Mouse (Mus musculus) MEL (cell line): ENCODE measurements around the gene Ankrd28. TPM values are rescaled to one million over a fixed set of nuclear protein-coding genes. Genes with fewer than 3 reads are reported as not detected.

ENCODE experiments used
- DNase-seq: peaks from one replicate; pipeline ENCODE4 v3.0.0; 2011; ENCODE audit warnings: low read depth, low spot score
- H3K27ac ChIP-seq: 2 replicates; pipeline ENCODE4 v1.5.1; 2012; ENCODE audit warnings: low read depth, mild to moderate bottlenecking, control low read depth, low read length, moderate library complexity; ENCODE audit not compliant: control insufficient read depth
- H3K27me3 ChIP-seq, 2 experiments: fragments of 150-350 bp in 1 of 2; sonication (generic) in 1 of 2; 2 replicates each; pipeline ENCODE4 v1.6.1; 2012; ENCODE audit warnings: low read length in 2 of 2, mild to moderate bottlenecking in 2 of 2, improper control_type of control experiment in 1 of 2, moderate library complexity in 1 of 2; ENCODE audit not compliant: insufficient read depth in 2 of 2, control insufficient read depth in 1 of 2
- H3K36me3 ChIP-seq, 2 experiments: 2 replicates each; pipeline ENCODE4 v1.6.1; 2012 to 2014; ENCODE audit warnings: low read length in 2 of 2, improper control_type of control experiment in 1 of 2, inconsistent platforms in 1 of 2, mild to moderate bottlenecking in 1 of 2; ENCODE audit not compliant: insufficient read depth in 2 of 2, control insufficient read depth in 1 of 2
- H3K4me1 ChIP-seq, 2 experiments: fragments of 150-350 bp in 1 of 2; sonication (generic) in 1 of 2; 2 replicates each; pipeline ENCODE4 v1.6.1; 2012; ENCODE audit warnings: low read length in 2 of 2, improper control_type of control experiment in 1 of 2, mild to moderate bottlenecking in 1 of 2; ENCODE audit not compliant: insufficient read depth in 2 of 2, control insufficient read depth in 1 of 2
- H3K4me3 ChIP-seq, 2 experiments: fragments of 150-350 bp in 1 of 2; sonication (generic) in 1 of 2; 2 replicates each; pipeline ENCODE4 v1.5.1; 2012; ENCODE audit warnings: low read depth in 2 of 2, low read length in 2 of 2, mild to moderate bottlenecking in 2 of 2, moderate library complexity in 2 of 2, control low read depth in 1 of 2, improper control_type of control experiment in 1 of 2; ENCODE audit not compliant: control insufficient read depth in 1 of 2, insufficient read depth in 1 of 2
- H3K79me2 ChIP-seq: 2 replicates; pipeline ENCODE4 v1.6.1; 2012; ENCODE audit warnings: mild to moderate bottlenecking, low read length, moderate library complexity; ENCODE audit not compliant: control insufficient read depth, poor library complexity, insufficient read depth
- H3K9ac ChIP-seq: 2 replicates; pipeline ENCODE4 v1.6.1; 2012; ENCODE audit warnings: low read depth, mild to moderate bottlenecking, control low read depth, low read length, moderate library complexity; ENCODE audit not compliant: control insufficient read depth, poor library complexity, severe bottlenecking
- H3K9me3 ChIP-seq: fragments of 150-350 bp; sonication (generic); replicated peaks from 2 replicates; pipeline ENCODE4 v1.6.1; 2012; ENCODE audit warnings: mild to moderate bottlenecking, low read length, improper control_type of control experiment, moderate library complexity; ENCODE audit not compliant: insufficient read depth
- CHD1 ChIP-seq: IDR thresholded peaks from 2 replicates; pipeline ENCODE4 v1.6.1; 2012; ENCODE audit warnings: low read depth, mild to moderate bottlenecking, inconsistent platforms, low read length, improper control_type of control experiment
- CHD2 ChIP-seq: IDR thresholded peaks from 2 replicates; pipeline ENCODE4 v1.6.1; 2011; ENCODE audit warnings: low read length, improper control_type of control experiment
- E2F4 ChIP-seq: IDR thresholded peaks from 2 replicates; pipeline ENCODE4 v1.6.1; 2011; ENCODE audit warnings: low read depth, low read length, improper control_type of control experiment, borderline replicate concordance
- EP300 ChIP-seq, 2 experiments: IDR thresholded peaks; 2 replicates each; pipeline ENCODE4 v1.6.1; 2011; ENCODE audit warnings: improper control_type of control experiment in 2 of 2, low read length in 2 of 2, low read depth in 1 of 2, mild to moderate bottlenecking in 1 of 2
- ETS1 ChIP-seq: IDR thresholded peaks from 2 replicates; pipeline ENCODE4 v1.6.1; 2012; ENCODE audit warnings: low read depth, mild to moderate bottlenecking, inconsistent platforms, low read length, improper control_type of control experiment, moderate library complexity
- GABPA ChIP-seq: IDR thresholded peaks from 2 replicates; pipeline ENCODE4 v1.6.1; 2012; ENCODE audit warnings: low read depth, mild to moderate bottlenecking, inconsistent platforms, low read length, improper control_type of control experiment, moderate library complexity
- HCFC1 ChIP-seq: IDR thresholded peaks from 2 replicates; pipeline ENCODE4 v1.6.1; 2012; ENCODE audit warnings: low read depth, mild to moderate bottlenecking, inconsistent platforms, low read length, improper control_type of control experiment, moderate library complexity
- MAZ ChIP-seq: IDR thresholded peaks from 2 replicates; pipeline ENCODE4 v1.6.1; 2012; ENCODE audit warnings: low read depth, mild to moderate bottlenecking, inconsistent platforms, low read length, improper control_type of control experiment
- MEF2A ChIP-seq: IDR thresholded peaks from 2 replicates; pipeline ENCODE4 v1.6.1; 2014; ENCODE audit warnings: low read depth, mild to moderate bottlenecking, inconsistent platforms, low read length, improper control_type of control experiment; ENCODE audit not compliant: poor library complexity, insufficient replicate concordance, severe bottlenecking; ENCODE audit errors: extremely low read depth
- MXI1 ChIP-seq: IDR thresholded peaks from 2 replicates; pipeline ENCODE4 v1.6.1; 2011; ENCODE audit warnings: mild to moderate bottlenecking, low read depth, low read length, improper control_type of control experiment
- MYC ChIP-seq: IDR thresholded peaks from 2 replicates; pipeline ENCODE4 v1.6.1; 2011; ENCODE audit warnings: low read depth, mild to moderate bottlenecking, low read length, improper control_type of control experiment, moderate library complexity
- NELFE ChIP-seq: IDR thresholded peaks from 2 replicates; pipeline ENCODE4 v1.6.1; 2011; ENCODE audit warnings: low read depth, low read length, improper control_type of control experiment
- NRF1 ChIP-seq: IDR thresholded peaks from 2 replicates; pipeline ENCODE4 v1.6.1; 2014; ENCODE audit warnings: low read depth, mild to moderate bottlenecking, inconsistent platforms, low read length, improper control_type of control experiment, moderate library complexity; ENCODE audit not compliant: poor library complexity, insufficient read depth, severe bottlenecking
- POLR2AphosphoS2 ChIP-seq: IDR thresholded peaks from 2 replicates; pipeline ENCODE4 v1.6.1; 2011; ENCODE audit warnings: low read length, improper control_type of control experiment
- SIN3A ChIP-seq: IDR thresholded peaks from 2 replicates; pipeline ENCODE4 v1.6.1; 2012; ENCODE audit warnings: low read length, improper control_type of control experiment, inconsistent platforms
- TAL1 ChIP-seq: IDR thresholded peaks from 2 replicates; pipeline ENCODE4 v1.6.1; 2012; ENCODE audit warnings: mild to moderate bottlenecking, inconsistent platforms, low read length, moderate library complexity, mixed read lengths
- TBP ChIP-seq: IDR thresholded peaks from 2 replicates; pipeline ENCODE4 v1.8.0; 2011; ENCODE audit warnings: low read depth, low read length, improper control_type of control experiment
- TCF12 ChIP-seq: IDR thresholded peaks from 2 replicates; pipeline ENCODE4 v1.6.1; 2014; ENCODE audit warnings: low read depth, mild to moderate bottlenecking, inconsistent platforms, low read length, improper control_type of control experiment, moderate library complexity
- UBTF ChIP-seq: IDR thresholded peaks from 2 replicates; pipeline ENCODE4 v1.6.1; 2012; ENCODE audit warnings: low read depth, mild to moderate bottlenecking, inconsistent platforms, low read length, improper control_type of control experiment, moderate library complexity, borderline replicate concordance; ENCODE audit not compliant: insufficient read depth
- USF2 ChIP-seq, 2 experiments: IDR thresholded peaks; 2 replicates each; pipeline ENCODE4 v1.6.1; 2011 to 2012; ENCODE audit warnings: improper control_type of control experiment in 2 of 2, low read length in 2 of 2, borderline replicate concordance in 1 of 2, inconsistent platforms in 1 of 2, low read depth in 1 of 2, mild to moderate bottlenecking in 1 of 2; ENCODE audit not compliant: insufficient read depth in 1 of 2
- ZC3H11A ChIP-seq: IDR thresholded peaks from 2 replicates; pipeline ENCODE4 v1.6.1; 2012; ENCODE audit warnings: low read depth, mild to moderate bottlenecking, inconsistent platforms, low read length, improper control_type of control experiment
- ZKSCAN1 ChIP-seq: IDR thresholded peaks from 2 replicates; pipeline ENCODE4 v1.6.1; 2012; ENCODE audit warnings: low read depth, mild to moderate bottlenecking, inconsistent platforms, low read length, improper control_type of control experiment, moderate library complexity
- ZMIZ1 ChIP-seq: IDR thresholded peaks from 2 replicates; pipeline ENCODE4 v1.6.1; 2012; ENCODE audit warnings: low read depth, mild to moderate bottlenecking, inconsistent platforms, low read length, improper control_type of control experiment, moderate library complexity
- polyA plus RNA-seq, 2 experiments: library from polyadenylated mRNA; stranded (reverse) in 1 of 2; unstranded in 1 of 2; fragments of >175 nt in 1 of 2; fragments of >200 nt in 1 of 2; gene quantifications; 2 replicates each; pipeline versions ENCODE4 v1.2.1 to v1.2.4; 2012; ENCODE audit warnings: low replicate concordance in 2 of 2, low read depth in 1 of 2; ENCODE audit not compliant: insufficient read length in 2 of 2, insufficient read depth in 1 of 2, missing spikeins in 1 of 2
- total RNA-seq: library from RNA; depleted of rRNA; stranded (reverse); fragments of 300-350 nt; gene quantifications from 2 replicates; pipeline ENCODE4 v1.2.3, GENCODE M21; 2012

The Ankrd28 gene
- total and polyA plus RNA-seq, 3 experiments = 32.5 to 41.2 (median 38.8) TPM

DNA sequence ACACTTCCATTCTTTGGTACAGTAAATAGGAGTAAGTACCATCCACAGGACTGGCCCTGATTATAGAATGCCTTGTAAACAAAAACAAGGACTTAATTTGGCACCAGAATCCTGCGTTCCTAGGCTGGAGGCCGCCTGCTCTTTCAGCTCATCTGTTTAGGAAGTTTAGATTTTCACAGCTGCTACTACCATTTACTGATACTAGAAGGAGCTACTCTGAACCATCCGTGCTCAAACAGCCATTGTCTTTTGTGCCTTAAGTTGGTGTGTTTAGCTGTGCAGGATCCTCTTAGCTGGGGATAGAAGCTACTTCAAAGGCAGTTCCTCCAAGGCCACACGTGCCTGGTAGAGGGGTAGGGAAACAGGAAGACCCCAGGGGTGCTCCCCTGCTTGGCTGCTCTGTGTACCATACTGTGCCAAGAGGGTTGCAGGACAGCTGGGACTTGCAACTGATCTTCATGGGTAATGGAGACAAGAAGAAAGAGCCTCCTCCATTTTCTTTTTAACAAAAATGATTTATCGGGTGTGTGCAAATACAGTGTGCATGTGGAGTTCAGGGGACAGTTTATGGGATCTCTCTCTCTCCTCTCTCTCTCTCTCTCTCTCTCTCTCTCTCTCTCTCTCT, 148.4 kb downstream of the Ankrd28 start:
- Histone ChIP-seq H3K9me3 (no peaks in the 10 kb centered on the region), H3K4me1 (peaks cover 3 to 24% of the 10 kb centered on the region in 2 experiments), H3K4me3 (no peak overlapping the region), H3K9ac (no peak overlapping the region), H3K27ac (no peak overlapping the region), H3K36me3 (peaks cover 0 to 12% of the 10 kb centered on the region in 2 experiments; a peak in 2 of 4 replicates), H3K27me3 (no peaks in the 10 kb centered on the region), H3K79me2 (no peaks in the 10 kb centered on the region)
- TF ChIP-seq CHD1 = no peak
- no peak for TF ChIP-seq POLR2AphosphoS2
- TF ChIP-seq TBP = no peak
- no peak for TF ChIP-seq ZC3H11A
- TF ChIP-seq ZMIZ1 = no peak
- no peak for TF ChIP-seq ZKSCAN1
- TF ChIP-seq ETS1 = no peak
- no peak for TF ChIP-seq EP300 (IDR thresholded peaks at IDR 0.05; ENCODE audit: low read depth in 1 of 2, low read length in 2 of 2)
- no peak for TF ChIP-seq NRF1
- no peak for TF ChIP-seq TCF12
- no peak for TF ChIP-seq E2F4
- TF ChIP-seq MYC = no peak
- no peak for TF ChIP-seq MXI1
- no peak for TF ChIP-seq MEF2A
- no peak for TF ChIP-seq USF2 (IDR thresholded peaks at IDR 0.05; ENCODE audit: borderline replicate concordance in 1 of 2, insufficient read depth in 1 of 2, low read depth in 1 of 2, low read length in 2 of 2)
- no peak for TF ChIP-seq CHD2
- no peak for TF ChIP-seq SIN3A
- no peak for TF ChIP-seq NELFE
- TF ChIP-seq UBTF = no peak
- no peak for TF ChIP-seq TAL1
- no peak for DNase-seq

DNA sequence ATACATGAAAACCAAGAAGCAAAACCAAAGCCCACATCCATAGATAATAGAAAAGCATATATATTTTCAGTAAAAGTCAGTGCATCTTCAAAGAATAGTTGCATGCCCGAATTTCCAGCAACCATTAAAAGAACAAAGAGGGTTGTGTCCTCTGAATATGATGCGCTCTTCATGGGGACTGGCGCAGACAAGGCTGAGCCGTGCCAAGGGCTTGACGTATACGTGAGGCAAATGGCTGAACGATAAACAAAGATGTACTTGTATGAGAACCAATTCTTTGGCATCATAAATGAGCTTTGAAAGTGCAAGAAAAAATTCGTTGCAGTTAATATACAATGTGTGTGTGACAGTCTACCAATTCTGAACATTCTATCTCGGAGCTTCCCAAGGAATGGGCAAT, 149.2 kb downstream of the Ankrd28 start:
- Histone ChIP-seq H3K4me3 (no peak overlapping the region), H3K27ac (no peak overlapping the region), H3K4me1 (peaks cover 3 to 21% of the 10 kb centered on the region in 2 experiments), H3K27me3 (no peaks in the 10 kb centered on the region), H3K9ac (no peak overlapping the region), H3K36me3 (peaks cover 0 to 12% of the 10 kb centered on the region in 2 experiments; a peak in 2 of 4 replicates)
- TF ChIP-seq HCFC1 = no peak
- TF ChIP-seq GABPA = no peak
- no peak for TF ChIP-seq MAZ
- TF ChIP-seq MYC = no peak
- TF ChIP-seq USF2 (IDR thresholded peaks at IDR 0.05; ENCODE audit: borderline replicate concordance in 1 of 2, insufficient read depth in 1 of 2, low read depth in 1 of 2, low read length in 2 of 2) = no peak
- no peak for TF ChIP-seq MEF2A
- TF ChIP-seq ZC3H11A = no peak
- TF ChIP-seq, all 39 proteins: peak for 0
- no peak for DNase-seq
- Histone ChIP-seq H3K79me2 (no peaks in the 10 kb centered on the region), H3K9me3 (no peaks in the 10 kb centered on the region)
